ENCODE assay signal across 8 mouse cellular contexts in genomic region chr12:98342158-98342557, GRCm38 (mm10).
DNase-seq lines count a peak whose midpoint lies in the region; ATAC-seq and TF ChIP-seq lines count a peak whose summit lies in the region.

No protein-coding gene starts in this region.

- H3K4me2 ChIP-seq in midbrain, postnatal 0 days (ENCODE audit: low read depth, low read length, poor library complexity, severe bottlenecking), result no peak overlapping the region
- no peak overlapping the region for H3K4me2 ChIP-seq in midbrain, embryonic 15.5 days
- no peak overlapping the region for H3K4me2 ChIP-seq in forebrain, embryonic 11.5 days (ENCODE audit: low read depth, low read length, severe bottlenecking)

- no peaks in the 10 kb centered on the region for H3K27me3 ChIP-seq in midbrain, postnatal 0 days (ENCODE audit: insufficient read depth, low read length)
- H3K27me3 ChIP-seq in midbrain, embryonic 15.5 days (replicated peaks), result no peaks in the 10 kb centered on the region
- no peaks in the 10 kb centered on the region for H3K27me3 ChIP-seq in forebrain, embryonic 11.5 days (ENCODE audit: control insufficient read depth, insufficient read depth, low read length)

- 88% methylated on average over 2 of the region's 2 CpGs for WGBS in midbrain, postnatal 0 days
- WGBS in midbrain, embryonic 15.5 days, result 91% methylated on average over 2 of the region's 2 CpGs
- WGBS in forebrain, embryonic 11.5 days, result 88% methylated on average over 2 of the region's 2 CpGs

- TF ChIP-seq CTCF in midbrain, postnatal 0 days (IDR thresholded peaks at IDR 0.05), result peak; percentile 55

- no peak for ATAC-seq in midbrain, postnatal 0 days (ENCODE audit: low FRiP score)
- no peak for ATAC-seq in midbrain, embryonic 15.5 days (replicated peaks)
- ATAC-seq in inflammation-experienced regulatory T-cells, adult 6 months, result peak; percentile 52
- ATAC-seq in forebrain, embryonic 11.5 days (replicated peaks; ENCODE audit: low FRiP score), result no peak

- H3K4me3 ChIP-seq in midbrain, postnatal 0 days (ENCODE audit: low read depth, low read length), result no peak overlapping the region
- H3K4me3 ChIP-seq in midbrain, embryonic 15.5 days, result no peak overlapping the region
- H3K4me3 ChIP-seq in forebrain, embryonic 11.5 days (ENCODE audit: low read depth, low read length), result no peak overlapping the region

- no peaks in the 10 kb centered on the region for H3K4me1 ChIP-seq in midbrain, postnatal 0 days (ENCODE audit: insufficient read depth, low read length)
- no peaks in the 10 kb centered on the region for H3K4me1 ChIP-seq in midbrain, embryonic 15.5 days
- H3K4me1 ChIP-seq in forebrain, embryonic 11.5 days (replicated peaks; ENCODE audit: control insufficient read depth, insufficient read depth, low read length), result no peaks in the 10 kb centered on the region

- H3K9me3 ChIP-seq in midbrain, postnatal 0 days (ENCODE audit: low read length), result no peaks in the 10 kb centered on the region
- no peaks in the 10 kb centered on the region for H3K9me3 ChIP-seq in midbrain, embryonic 15.5 days
- H3K9me3 ChIP-seq in forebrain, embryonic 11.5 days (ENCODE audit: control insufficient read depth, low read length), result no peaks in the 10 kb centered on the region

- H3K9ac ChIP-seq in midbrain, postnatal 0 days (replicated peaks; ENCODE audit: low read length, poor library complexity, severe bottlenecking), result no peak overlapping the region
- no peak overlapping the region for H3K9ac ChIP-seq in midbrain, embryonic 15.5 days
- no peak overlapping the region for H3K9ac ChIP-seq in forebrain, embryonic 11.5 days (ENCODE audit: low read length)

- peak; percentile 35 for DNase-seq in adrenal gland, postnatal 10 days
- no peak for DNase-seq in adrenal gland, adult 2 months
- no peak for DNase-seq in midbrain, postnatal 0 days (ENCODE audit: low spot score)
- DNase-seq in spleen, postnatal 14 days (ENCODE audit: low spot score in 2 of 2), result peak; percentile 5 to 12
- no peak for DNase-seq in frontal cortex, postnatal 14 days (ENCODE audit: low spot score in 2 of 2)
- DNase-seq in forebrain, embryonic 11.5 days (ENCODE audit: low spot score), result no peak

- no peak overlapping the region for H3K27ac ChIP-seq in midbrain, postnatal 0 days (ENCODE audit: low read depth, low read length)
- H3K27ac ChIP-seq in midbrain, embryonic 15.5 days, result no peak overlapping the region
- H3K27ac ChIP-seq in forebrain, embryonic 11.5 days (ENCODE audit: low read depth, low read length), result no peak overlapping the region

- H3K36me3 ChIP-seq in midbrain, postnatal 0 days (ENCODE audit: insufficient read depth, low read length), result no peaks in the 10 kb centered on the region
- H3K36me3 ChIP-seq in midbrain, embryonic 15.5 days (replicated peaks), result no peaks in the 10 kb centered on the region
- H3K36me3 ChIP-seq in forebrain, embryonic 11.5 days (ENCODE audit: control insufficient read depth, insufficient read depth, low read length), result no peaks in the 10 kb centered on the region

Comparison
In these comparisons a context has a peak if more than half of its experiments do, and no peak if none do; other contexts are left out.
1. DNase-seq: peak in adrenal gland, postnatal 10 days (single experiment) and spleen, postnatal 14 days (2 of 2); none in adrenal gland, adult 2 months (single experiment), midbrain, postnatal 0 days (single experiment), frontal cortex, postnatal 14 days (0 of 2) and forebrain, embryonic 11.5 days (single experiment).